Mouse (Mus musculus): ENCODE measurements around the gene Tsfm.

Tsfm gene

DNA sequence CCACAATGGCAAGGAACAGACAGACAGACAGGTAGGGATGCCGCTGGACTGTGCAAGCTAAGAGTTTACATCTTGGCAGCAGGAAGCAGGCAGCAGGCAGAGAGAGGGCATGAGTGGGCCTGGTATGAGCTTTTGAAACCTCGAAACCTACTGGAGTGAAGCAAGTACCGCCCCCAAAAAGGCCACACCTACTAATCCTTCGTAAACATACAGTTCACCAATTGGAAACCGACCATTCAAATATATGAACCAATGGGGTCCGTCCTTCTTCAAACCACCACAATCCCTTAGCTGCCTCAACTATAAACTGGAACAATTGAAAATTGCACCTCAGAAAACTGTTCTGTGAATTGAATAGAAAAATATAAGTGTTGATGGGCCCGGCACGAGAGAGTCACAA, 66.8 kb downstream of the Tsfm start:
- intact Hi-C loops (cut with DNase I), result no loop called here

- intact Hi-C loops (cut with DNase I), result no loop called here
These were observed 67.7 kb downstream of the Tsfm start for GRCm38 (mm10) chr10:126962966-126963330.

DNA sequence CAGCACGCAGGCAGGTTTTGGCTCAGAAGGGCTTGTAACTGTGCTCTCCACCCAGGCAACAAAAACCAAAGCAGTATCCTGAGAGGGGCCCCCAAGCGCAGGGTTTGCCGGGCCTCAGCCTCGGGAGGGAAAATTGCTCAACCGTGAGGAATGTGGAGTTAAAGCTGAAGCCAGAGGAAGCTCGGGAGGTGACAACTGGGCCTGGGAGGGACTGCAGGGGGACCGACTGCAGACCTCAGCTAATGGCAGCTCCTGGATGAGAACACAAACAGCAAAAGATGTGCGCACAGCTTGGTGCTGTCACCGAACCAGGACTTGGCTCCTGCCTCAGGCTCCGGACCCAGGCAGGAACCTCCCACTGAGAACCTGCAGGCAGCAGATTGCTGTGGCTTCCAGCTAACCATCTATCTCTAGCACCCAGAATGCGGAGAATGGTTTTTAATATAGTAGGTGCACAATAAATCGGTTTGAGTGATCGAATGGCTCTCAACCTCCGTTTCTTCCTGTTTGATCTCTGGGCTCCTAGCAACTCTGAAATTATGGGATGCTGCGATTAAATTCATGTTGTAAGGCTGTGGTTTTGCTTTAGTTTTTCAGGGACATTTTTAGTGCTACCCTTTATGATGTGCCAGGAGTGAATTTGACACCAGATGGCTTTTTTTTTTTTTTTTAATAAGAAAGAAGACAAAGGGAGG, 68.2 kb downstream of the Tsfm start:
- intact Hi-C loops (cut with DNase I), result no loop called here

DNA sequence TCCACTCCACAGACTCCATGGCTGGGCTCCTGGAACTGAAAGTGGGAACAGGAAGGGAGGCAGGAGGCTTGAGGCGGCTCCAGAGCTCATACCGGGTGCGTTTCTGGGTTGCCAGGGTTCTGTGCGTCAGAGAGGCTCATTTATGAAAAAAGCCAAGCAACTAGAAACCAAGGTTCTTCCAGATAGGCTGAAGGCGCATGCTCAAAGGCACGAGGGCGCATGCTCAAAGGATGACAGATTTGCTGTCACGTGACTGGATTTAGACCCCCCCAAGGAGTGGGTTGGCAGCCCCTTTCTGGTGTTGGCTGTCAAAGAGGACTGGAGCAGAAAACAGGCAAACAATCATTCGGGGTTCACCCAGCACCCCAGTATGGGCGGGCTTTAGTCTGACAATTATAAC, 68.9 kb downstream of the Tsfm start:
- intact Hi-C loops (cut with DNase I), result no loop called here

Small RNAs within 50 kb of the gene (microRNA-seq; reads per million reads assigned to microRNA genes)
- gene Mir26a-2 (13.1 to 19.4 reads per million in 2 experiments), gene Mir546 (0.34 to 1.1 reads per million in 2 experiments)

Data from adrenal gland (tissue).